Mouse (Mus musculus): ENCODE data around the gene Ubtd1. TPM values are rescaled to one million over a fixed set of nuclear protein-coding genes. Genes with fewer than 3 reads are reported as not detected.
A peak's percentile ranks its signal among the peaks of the same experiment; 100 is the strongest.

Gene Ubtd1
- total and polyA plus RNA-seq, 3 experiments = 9.1 to 15.5 TPM; not detected in 1

- DNase-seq (ENCODE audit: low read depth, low spot score) = no peak
- Histone ChIP-seq H3K79me2 (ENCODE audit: control insufficient read depth, insufficient read depth, low read length, poor library complexity) (peaks cover 17% of the 10 kb centered on the region), H3K4me1 (ENCODE audit: control insufficient read depth in 1 of 2, insufficient read depth in 2 of 2, low read length in 2 of 2) (peaks cover 4 to 7% of the 10 kb centered on the region in 2 experiments), H3K4me3 (ENCODE audit: control insufficient read depth in 1 of 2, insufficient read depth in 1 of 2, low read depth in 2 of 2, low read length in 2 of 2) (no peak overlapping the region), H3K27ac (ENCODE audit: control insufficient read depth, low read depth, low read length) (no peak overlapping the region), H3K9me3 (replicated peaks; ENCODE audit: insufficient read depth, low read length) (no peaks in the 10 kb centered on the region), H3K9ac (ENCODE audit: control insufficient read depth, low read depth, low read length, poor library complexity, severe bottlenecking) (no peak overlapping the region), H3K36me3 (ENCODE audit: control insufficient read depth in 1 of 2, insufficient read depth in 2 of 2, low read length in 2 of 2) (peaks cover 12 to 29% of the 10 kb centered on the region in 2 experiments), H3K27me3 (ENCODE audit: control insufficient read depth in 1 of 2, insufficient read depth in 2 of 2, low read length in 2 of 2) (no peaks in the 10 kb centered on the region)
- TF ChIP-seq GATA1 (IDR thresholded peaks at IDR 0.05; ENCODE audit: low read depth, low read length) (no peak), SIN3A (IDR thresholded peaks at IDR 0.05; ENCODE audit: low read length) (no peak), EP300 (IDR thresholded peaks at IDR 0.05; ENCODE audit: low read depth in 1 of 2, low read length in 2 of 2) (no peak), POLR2A (IDR thresholded peaks at IDR 0.05; ENCODE audit: control insufficient read depth in 1 of 2, insufficient read depth in 1 of 2, low read depth in 1 of 2, low read length in 2 of 2, poor library complexity in 1 of 2) (peak in 1 of 2 experiments; percentile 19; a peak in 1 of 4 replicates), CTCF (IDR thresholded peaks at IDR 0.05 in 2 of 3, conservative IDR thresholded peaks at IDR 0.05 in 1 of 3; ENCODE audit: control insufficient read depth in 1 of 3, insufficient read depth in 1 of 3, low read depth in 2 of 3, low read length in 3 of 3, poor library complexity in 1 of 3, severe bottlenecking in 1 of 3) (no peak), NELFE (IDR thresholded peaks at IDR 0.05; ENCODE audit: low read depth, low read length) (no peak), USF1 (IDR thresholded peaks at IDR 0.05; ENCODE audit: low read depth, low read length) (no peak), MYB (IDR thresholded peaks at IDR 0.05; ENCODE audit: low read depth, low read length) (no peak)
Observed at GRCm38 (mm10) chr19:41938539-41938938, 43.0 kb upstream of the Ubtd1 start.

GRCm38 (mm10) chr19:41943841-41944240, 37.7 kb upstream of the Ubtd1 start:
- H3K36me3 ChIP-seq (ENCODE audit: control insufficient read depth in 1 of 2, insufficient read depth in 2 of 2, low read length in 2 of 2) = peaks cover 0 to 66% of the 10 kb centered on the region in 2 experiments; a peak in 2 of 4 replicates

GRCm38 (mm10) chr19:41952287-41952686, 29.3 kb upstream of the Ubtd1 start:
- Histone ChIP-seq H3K27me3 (ENCODE audit: control insufficient read depth in 1 of 2, insufficient read depth in 2 of 2, low read length in 2 of 2) (no peaks in the 10 kb centered on the region), H3K79me2 (ENCODE audit: control insufficient read depth, insufficient read depth, low read length, poor library complexity) (no peaks in the 10 kb centered on the region), H3K9ac (ENCODE audit: control insufficient read depth, low read depth, low read length, poor library complexity, severe bottlenecking) (no peak overlapping the region), H3K36me3 (ENCODE audit: control insufficient read depth in 1 of 2, insufficient read depth in 2 of 2, low read length in 2 of 2) (peaks cover 0 to 23% of the 10 kb centered on the region in 2 experiments; a peak in 2 of 4 replicates), H3K4me3 (ENCODE audit: control insufficient read depth in 1 of 2, insufficient read depth in 1 of 2, low read depth in 2 of 2, low read length in 2 of 2) (no peak overlapping the region), H3K4me1 (ENCODE audit: control insufficient read depth in 1 of 2, insufficient read depth in 2 of 2, low read length in 2 of 2) (no peaks in the 10 kb centered on the region), H3K9me3 (replicated peaks; ENCODE audit: insufficient read depth, low read length) (no peaks in the 10 kb centered on the region), H3K27ac (ENCODE audit: control insufficient read depth, low read depth, low read length) (no peak overlapping the region)
- DNase-seq (ENCODE audit: low read depth, low spot score) = peak; percentile 54
- TF ChIP-seq SIN3A (IDR thresholded peaks at IDR 0.05; ENCODE audit: low read length) = 0 out of 2 replicates have a peak, but pooled peaks have one; percentile 21
- no peak for TF ChIP-seq JUND (IDR thresholded peaks at IDR 0.05; ENCODE audit: low read depth, low read length)
- no peak for TF ChIP-seq MEF2A (IDR thresholded peaks at IDR 0.05; ENCODE audit: extremely low read depth, insufficient replicate concordance, low read depth, low read length, poor library complexity, severe bottlenecking)
- TF ChIP-seq CHD2 (IDR thresholded peaks at IDR 0.05; ENCODE audit: low read length) = no peak
- peak; percentile 75 for TF ChIP-seq SMC3 (IDR thresholded peaks at IDR 0.05; ENCODE audit: low read depth, low read length)
- no peak for TF ChIP-seq ZNF384 (IDR thresholded peaks at IDR 0.05; ENCODE audit: low read depth, low read length)
- TF ChIP-seq GABPA (IDR thresholded peaks at IDR 0.05; ENCODE audit: low read depth, low read length) = no peak
- no peak for TF ChIP-seq USF2 (IDR thresholded peaks at IDR 0.05; ENCODE audit: borderline replicate concordance in 1 of 2, insufficient read depth in 1 of 2, low read depth in 1 of 2, low read length in 2 of 2)
- no peak for TF ChIP-seq POLR2A (IDR thresholded peaks at IDR 0.05; ENCODE audit: control insufficient read depth in 1 of 2, insufficient read depth in 1 of 2, low read depth in 1 of 2, low read length in 2 of 2, poor library complexity in 1 of 2)
- TF ChIP-seq CHD1 (IDR thresholded peaks at IDR 0.05; ENCODE audit: low read depth, low read length) = no peak
- TF ChIP-seq RAD21 (IDR thresholded peaks at IDR 0.05; ENCODE audit: low read depth, low read length) = peak; percentile 67
- TF ChIP-seq TBP (IDR thresholded peaks at IDR 0.05; ENCODE audit: low read depth, low read length) = no peak
- TF ChIP-seq ZMIZ1 (IDR thresholded peaks at IDR 0.05; ENCODE audit: low read depth, low read length) = no peak
- TF ChIP-seq CTCF (IDR thresholded peaks at IDR 0.05 in 2 of 3, conservative IDR thresholded peaks at IDR 0.05 in 1 of 3; ENCODE audit: control insufficient read depth in 1 of 3, insufficient read depth in 1 of 3, low read depth in 2 of 3, low read length in 3 of 3, poor library complexity in 1 of 3, severe bottlenecking in 1 of 3) = peak; percentile 52 to 78 (median 60)
- peak; percentile 34; the same call in 1 of the 2 replicates for TF ChIP-seq ZC3H11A (IDR thresholded peaks at IDR 0.05; ENCODE audit: low read depth, low read length)

More at GRCm38 (mm10) chr19:41943841-41944240, 37.7 kb upstream of the Ubtd1 start:
- Histone ChIP-seq H3K79me2 (ENCODE audit: control insufficient read depth, insufficient read depth, low read length, poor library complexity) (no peaks in the 10 kb centered on the region), H3K27me3 (ENCODE audit: control insufficient read depth in 1 of 2, insufficient read depth in 2 of 2, low read length in 2 of 2) (no peaks in the 10 kb centered on the region), H3K4me1 (ENCODE audit: control insufficient read depth in 1 of 2, insufficient read depth in 2 of 2, low read length in 2 of 2) (no peaks in the 10 kb centered on the region), H3K9me3 (replicated peaks; ENCODE audit: insufficient read depth, low read length) (no peaks in the 10 kb centered on the region), H3K9ac (ENCODE audit: control insufficient read depth, low read depth, low read length, poor library complexity, severe bottlenecking) (no peak overlapping the region), H3K27ac (ENCODE audit: control insufficient read depth, low read depth, low read length) (no peak overlapping the region), H3K4me3 (ENCODE audit: control insufficient read depth in 1 of 2, insufficient read depth in 1 of 2, low read depth in 2 of 2, low read length in 2 of 2) (no peak overlapping the region)
- no peak for DNase-seq (ENCODE audit: low read depth, low spot score)
- TF ChIP-seq POLR2AphosphoS5 (IDR thresholded peaks at IDR 0.05; ENCODE audit: borderline replicate concordance, low read depth, low read length) = peak; percentile 56; the same call in 1 of the 2 replicates
- peak in 1 of 2 experiments; percentile 40; a peak in 1 of 4 replicates for TF ChIP-seq POLR2A (IDR thresholded peaks at IDR 0.05; ENCODE audit: control insufficient read depth in 1 of 2, insufficient read depth in 1 of 2, low read depth in 1 of 2, low read length in 2 of 2, poor library complexity in 1 of 2)
- no peak for TF ChIP-seq NELFE (IDR thresholded peaks at IDR 0.05; ENCODE audit: low read depth, low read length)
- no peak for TF ChIP-seq EP300 (IDR thresholded peaks at IDR 0.05; ENCODE audit: low read depth in 1 of 2, low read length in 2 of 2)
- 0 out of 2 replicates have a peak, but pooled peaks have one; percentile 21 for TF ChIP-seq ZMIZ1 (IDR thresholded peaks at IDR 0.05; ENCODE audit: low read depth, low read length)
